Mouse (Mus musculus): ENCODE measurements around the gene Enpep.

Gene Enpep

GRCm38 (mm10) chr3:129331427-129331826 lies 1.1 kb downstream of the Enpep start:
- no peak for TF ChIP-seq GATA4 (IDR thresholded peaks at IDR 0.05; ENCODE audit: insufficient replicate concordance, low read length)

- no peak for TF ChIP-seq GATA4 (IDR thresholded peaks at IDR 0.05; ENCODE audit: insufficient replicate concordance, low read length)
Observed at GRCm38 (mm10) chr3:129328056-129328455, 4.5 kb downstream of the Enpep start.

- no peak for TF ChIP-seq GATA4 (IDR thresholded peaks at IDR 0.05; ENCODE audit: insufficient replicate concordance, low read length)
Observed at GRCm38 (mm10) chr3:129321585-129321984, 10.9 kb downstream of the Enpep start.

GRCm38 (mm10) chr3:129317032-129317729 lies 15.3 kb downstream of the Enpep start:
- TF ChIP-seq GATA4 (IDR thresholded peaks at IDR 0.05; ENCODE audit: insufficient replicate concordance, low read length), result no peak

GRCm38 (mm10) chr3:129313671-129314415 lies 18.7 kb downstream of the Enpep start:
- no peak for TF ChIP-seq GATA4 (IDR thresholded peaks at IDR 0.05; ENCODE audit: insufficient replicate concordance, low read length)

GRCm38 (mm10) chr3:129313221-129313620 lies 19.3 kb downstream of the Enpep start:
- TF ChIP-seq GATA4 (IDR thresholded peaks at IDR 0.05; ENCODE audit: insufficient replicate concordance, low read length), result no peak

GRCm38 (mm10) chr3:129312511-129312910 lies 20.0 kb downstream of the Enpep start:
- TF ChIP-seq GATA4 (IDR thresholded peaks at IDR 0.05; ENCODE audit: insufficient replicate concordance, low read length), result no peak

GRCm38 (mm10) chr3:129311951-129312350 lies 20.6 kb downstream of the Enpep start:
- TF ChIP-seq GATA4 (IDR thresholded peaks at IDR 0.05; ENCODE audit: insufficient replicate concordance, low read length), result no peak

- TF ChIP-seq GATA4 (IDR thresholded peaks at IDR 0.05; ENCODE audit: insufficient replicate concordance, low read length), result no peak
Observed at GRCm38 (mm10) chr3:129309926-129310325, 22.6 kb downstream of the Enpep start.

GRCm38 (mm10) chr3:129308876-129309275 lies 23.6 kb downstream of the Enpep start:
- no peak for TF ChIP-seq GATA4 (IDR thresholded peaks at IDR 0.05; ENCODE audit: insufficient replicate concordance, low read length)

- TF ChIP-seq GATA4 (IDR thresholded peaks at IDR 0.05; ENCODE audit: insufficient replicate concordance, low read length), result no peak
Observed at GRCm38 (mm10) chr3:129308102-129308752, 24.3 kb downstream of the Enpep start.

GRCm38 (mm10) chr3:129303941-129304340 lies 28.6 kb downstream of the Enpep start:
- no peak for TF ChIP-seq GATA4 (IDR thresholded peaks at IDR 0.05; ENCODE audit: insufficient replicate concordance, low read length)

GRCm38 (mm10) chr3:129299874-129300273 lies 32.6 kb downstream of the Enpep start:
- no peak for TF ChIP-seq GATA4 (IDR thresholded peaks at IDR 0.05; ENCODE audit: insufficient replicate concordance, low read length)

- TF ChIP-seq GATA4 (IDR thresholded peaks at IDR 0.05; ENCODE audit: insufficient replicate concordance, low read length), result no peak
Observed at GRCm38 (mm10) chr3:129298606-129299005, 33.9 kb downstream of the Enpep start.

GRCm38 (mm10) chr3:129296994-129297393 lies 35.5 kb downstream of the Enpep start:
- no peak for TF ChIP-seq GATA4 (IDR thresholded peaks at IDR 0.05; ENCODE audit: insufficient replicate concordance, low read length)

- no peak for TF ChIP-seq GATA4 (IDR thresholded peaks at IDR 0.05; ENCODE audit: insufficient replicate concordance, low read length)
Observed at GRCm38 (mm10) chr3:129295883-129296282, 36.6 kb downstream of the Enpep start.

All from liver, adult (tissue).